Mouse (Mus musculus): ENCODE measurements around the gene Cntnap1.

The Cntnap1 gene

GRCm38 (mm10) chr11:101216936-101217335 is 46.6 kb downstream of the Cntnap1 start:
- no peak for DNase-seq (ENCODE audit: low read depth, low spot score)

- DNase-seq (ENCODE audit: low read depth, low spot score) = no peak
Measured at GRCm38 (mm10) chr11:101218436-101219055, 48.2 kb downstream of the Cntnap1 start.

- no peak for DNase-seq (ENCODE audit: low read depth, low spot score)
Measured at GRCm38 (mm10) chr11:101220853-101221252, 50.5 kb downstream of the Cntnap1 start.

- DNase-seq (ENCODE audit: low read depth, low spot score) = no peak
Measured at GRCm38 (mm10) chr11:101221306-101221986, 51.1 kb downstream of the Cntnap1 start.

GRCm38 (mm10) chr11:101224337-101224736 is 54.0 kb downstream of the Cntnap1 start:
- DNase-seq (ENCODE audit: low read depth, low spot score) = no peak

GRCm38 (mm10) chr11:101225331-101226064 is 55.2 kb downstream of the Cntnap1 start:
- DNase-seq (ENCODE audit: low read depth, low spot score) = no peak

- peak; percentile 94 for DNase-seq (ENCODE audit: low read depth, low spot score)
Measured at GRCm38 (mm10) chr11:101226065-101226701, 55.9 kb downstream of the Cntnap1 start, which contains the start of gene Ezh1. Gene Ezh1, minus strand, starts transcription at chr11:101226463.

GRCm38 (mm10) chr11:101229361-101229900 is 59.1 kb downstream of the Cntnap1 start:
- DNase-seq (ENCODE audit: low read depth, low spot score) = no peak

- no peak for DNase-seq (ENCODE audit: low read depth, low spot score)
Measured at GRCm38 (mm10) chr11:101230061-101230511, 59.8 kb downstream of the Cntnap1 start.

GRCm38 (mm10) chr11:101230526-101230925 is 60.2 kb downstream of the Cntnap1 start:
- no peak for DNase-seq (ENCODE audit: low read depth, low spot score)

- DNase-seq (ENCODE audit: low read depth, low spot score) = no peak
Measured at GRCm38 (mm10) chr11:101230991-101231871, 60.9 kb downstream of the Cntnap1 start.

- no peak for DNase-seq (ENCODE audit: low read depth, low spot score)
Measured at GRCm38 (mm10) chr11:101232010-101232839, 61.9 kb downstream of the Cntnap1 start.

- no peak for DNase-seq (ENCODE audit: low read depth, low spot score)
Measured at GRCm38 (mm10) chr11:101233240-101233639, 62.9 kb downstream of the Cntnap1 start.

- peak; percentile 78 for DNase-seq (ENCODE audit: low read depth, low spot score)
Measured at GRCm38 (mm10) chr11:101234124-101234523, 63.8 kb downstream of the Cntnap1 start.

GRCm38 (mm10) chr11:101235429-101235828 is 65.1 kb downstream of the Cntnap1 start:
- DNase-seq (ENCODE audit: low read depth, low spot score) = no peak

- no peak for DNase-seq (ENCODE audit: low read depth, low spot score)
Measured at GRCm38 (mm10) chr11:101236782-101237181, 66.5 kb downstream of the Cntnap1 start.

GRCm38 (mm10) chr11:101238071-101238647 is 67.8 kb downstream of the Cntnap1 start:
- no peak for DNase-seq (ENCODE audit: low read depth, low spot score)

Data from WW6 (cell line).